Mouse (Mus musculus) megakaryocyte progenitor cell, adult 5-6 weeks (primary cell): ENCODE measurements around the gene Zfp64. TPM values are rescaled to one million over a fixed set of nuclear protein-coding genes. Genes with fewer than 3 reads are reported as not detected.

Experiments used
- ATAC-seq: replicated peaks from 2 replicates; pipeline ENCODE4 v1.8.0; 2016; ENCODE audit warnings: mild to moderate bottlenecking, moderate TSS enrichment, inconsistent platforms; ENCODE audit not compliant: poor library complexity
- total RNA-seq, 2 experiments: library from RNA; stranded (forward) in 1 of 2; stranded (reverse) in 1 of 2; fragments of 157-497, 149-512 nt in 1 of 2; fragments of 200-1000 nt in 1 of 2; gene quantifications; 2 replicates each; pipeline versions ENCODE4 v1.2.3 to v1.2.4; 2015 to 2017

The Zfp64 gene
- total RNA-seq, 2 experiments from 2014 or later: 19.0 to 32.4 TPM

GRCm38 (mm10) chr2:168902634-168903033 lies 52.8 kb downstream of the Zfp64 start:
- ATAC-seq: peak; percentile 70

GRCm38 (mm10) chr2:168897906-168898305 lies 57.5 kb downstream of the Zfp64 start:
- no peak for ATAC-seq

- ATAC-seq: no peak
These were observed 59.9 kb downstream of the Zfp64 start for GRCm38 (mm10) chr2:168895531-168895930.

GRCm38 (mm10) chr2:168894738-168895137 lies 60.6 kb downstream of the Zfp64 start:
- no peak for ATAC-seq

- ATAC-seq: no peak
These were observed 63.3 kb downstream of the Zfp64 start for GRCm38 (mm10) chr2:168892057-168892456.

- peak; percentile 92 for ATAC-seq
These were observed 70.7 kb downstream of the Zfp64 start for GRCm38 (mm10) chr2:168884641-168885040.

GRCm38 (mm10) chr2:168882997-168883396 lies 72.4 kb downstream of the Zfp64 start:
- peak; percentile 62 for ATAC-seq

GRCm38 (mm10) chr2:168881927-168882326 lies 73.5 kb downstream of the Zfp64 start:
- peak; percentile 47 for ATAC-seq

- no peak for ATAC-seq
These were observed 75.8 kb downstream of the Zfp64 start for GRCm38 (mm10) chr2:168879573-168879972.

GRCm38 (mm10) chr2:168878708-168879107 lies 76.7 kb downstream of the Zfp64 start:
- no peak for ATAC-seq

GRCm38 (mm10) chr2:168878158-168878557 lies 77.2 kb downstream of the Zfp64 start:
- peak; percentile 54; the same call in 1 of the 2 replicates for ATAC-seq

GRCm38 (mm10) chr2:168876631-168877030 lies 78.8 kb downstream of the Zfp64 start:
- ATAC-seq: no peak

- no peak for ATAC-seq
These were observed 80.9 kb downstream of the Zfp64 start for GRCm38 (mm10) chr2:168874498-168874897.

- no peak for ATAC-seq
These were observed 83.4 kb downstream of the Zfp64 start for GRCm38 (mm10) chr2:168871767-168872511.

GRCm38 (mm10) chr2:168870480-168870879 lies 84.9 kb downstream of the Zfp64 start:
- ATAC-seq: peak; percentile 52; the same call in 1 of the 2 replicates

- ATAC-seq: no peak
These were observed 88.4 kb downstream of the Zfp64 start for GRCm38 (mm10) chr2:168866942-168867341.

GRCm38 (mm10) chr2:168866436-168866835 lies 89.0 kb downstream of the Zfp64 start:
- no peak for ATAC-seq

- no peak for ATAC-seq
These were observed 90.5 kb downstream of the Zfp64 start for GRCm38 (mm10) chr2:168864905-168865304.

- no peak for ATAC-seq
These were observed 92.7 kb downstream of the Zfp64 start for GRCm38 (mm10) chr2:168862694-168863093.

- no peak for ATAC-seq
These were observed 94.3 kb downstream of the Zfp64 start for GRCm38 (mm10) chr2:168860922-168861740.

- no peak for ATAC-seq
These were observed 95.2 kb downstream of the Zfp64 start for GRCm38 (mm10) chr2:168860032-168860691.
